Mouse (Mus musculus) testis, adult 2 months (tissue): Measurements from ENCODE around the gene Eaf2. TPM values are rescaled to one million over a fixed set of nuclear protein-coding genes. Genes with fewer than 3 reads are reported as not detected.

ENCODE experiments used
- H3K27ac ChIP-seq: fragments of 200-500 bp; 2 replicates; pipeline ENCODE4 v1.5.1; 2012; ENCODE audit warnings: low read depth, low read length; ENCODE audit not compliant: control insufficient read depth, insufficient read depth
- H3K27me3 ChIP-seq: fragments of 200-500 bp; 2 replicates; pipeline ENCODE4 v1.6.1; 2012; ENCODE audit warnings: mild to moderate bottlenecking, low read length, moderate library complexity; ENCODE audit not compliant: control insufficient read depth, insufficient read depth
- H3K36me3 ChIP-seq: fragments of 200-500 bp; 2 replicates; pipeline ENCODE4 v1.6.1; 2012; ENCODE audit warnings: mild to moderate bottlenecking, low read length; ENCODE audit not compliant: control insufficient read depth, insufficient read depth
- H3K4me1 ChIP-seq: fragments of 200-500 bp; 2 replicates; pipeline ENCODE4 v1.6.1; 2012; ENCODE audit warnings: low read length; ENCODE audit not compliant: control insufficient read depth, insufficient read depth
- H3K4me3 ChIP-seq: fragments of 200-500 bp; 2 replicates; pipeline ENCODE4 v1.5.1; 2012; ENCODE audit warnings: low read depth, mild to moderate bottlenecking, low read length, moderate library complexity, mixed read lengths; ENCODE audit not compliant: control insufficient read depth
- CTCF ChIP-seq: fragments of 200-500 bp; IDR thresholded peaks from 2 replicates; pipeline ENCODE4 v1.5.1; 2012; ENCODE audit warnings: low read depth, mild to moderate bottlenecking, inconsistent platforms, low read length, moderate library complexity; ENCODE audit not compliant: control insufficient read depth, insufficient read depth, insufficient replicate concordance
- POLR2A ChIP-seq: fragments of 200-500 bp; IDR thresholded peaks from 2 replicates; pipeline ENCODE4 v1.6.1; 2012; ENCODE audit warnings: low read depth, mild to moderate bottlenecking, inconsistent platforms, low read length, moderate library complexity; ENCODE audit not compliant: control insufficient read depth
- polyA plus RNA-seq: library from polyadenylated mRNA; depleted of rRNA; stranded (reverse); fragments of >200 nt; gene quantifications from 2 replicates; pipeline ENCODE4 v1.2.3, GENCODE M21; 2012

The Eaf2 gene
- polyA plus RNA-seq, 1 experiment: 2.6 TPM

DNA sequence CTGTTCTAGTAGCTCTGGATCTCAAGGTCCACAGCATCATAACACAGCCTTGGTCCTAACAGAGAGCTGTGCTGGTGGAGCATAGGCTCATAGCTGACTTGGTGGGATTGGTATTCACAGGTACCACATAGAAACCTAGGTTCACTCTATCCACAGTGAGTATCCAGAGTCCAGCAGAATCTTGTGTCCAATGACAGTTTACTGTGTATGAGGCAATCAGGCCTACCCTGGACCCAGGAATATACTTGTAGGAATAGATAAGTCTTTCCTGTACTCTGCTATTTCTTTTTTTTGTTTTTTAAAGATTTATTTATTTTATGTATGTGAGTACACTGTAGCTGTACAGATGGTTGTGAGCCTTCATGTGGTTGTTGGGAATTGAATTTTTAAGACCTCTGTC is 57.9 kb downstream of the Eaf2 start:
- no peak for TF ChIP-seq POLR2A
- TF ChIP-seq CTCF: no peak
- H3K4me3 ChIP-seq: no peak overlapping the region
- no peak overlapping the region for H3K27ac ChIP-seq
- no peaks in the 10 kb centered on the region for H3K4me1 ChIP-seq
- no peaks in the 10 kb centered on the region for H3K36me3 ChIP-seq
- H3K27me3 ChIP-seq: no peaks in the 10 kb centered on the region

DNA sequence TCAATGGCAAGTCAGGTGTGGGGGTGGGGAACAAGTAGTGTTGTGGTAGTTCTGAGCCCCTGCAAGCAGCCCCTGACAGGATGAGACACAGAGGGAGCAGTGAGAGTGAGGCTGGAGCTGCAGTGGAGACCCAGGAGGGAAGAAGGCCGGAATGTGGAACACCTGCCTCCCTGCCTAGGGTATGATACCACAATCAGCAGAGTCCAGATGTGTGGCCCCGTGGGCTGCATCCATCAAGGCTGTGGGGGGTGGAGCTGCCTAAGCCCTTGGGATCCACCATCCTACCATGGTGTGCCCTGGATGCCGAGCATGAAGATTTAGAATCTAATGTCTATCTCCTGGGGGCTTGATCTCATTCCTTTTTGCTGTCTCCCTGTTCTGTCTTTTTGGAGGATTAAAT is 61.1 kb downstream of the Eaf2 start:
- H3K4me3 ChIP-seq: no peak overlapping the region
- no peaks in the 10 kb centered on the region for H3K27me3 ChIP-seq

DNA sequence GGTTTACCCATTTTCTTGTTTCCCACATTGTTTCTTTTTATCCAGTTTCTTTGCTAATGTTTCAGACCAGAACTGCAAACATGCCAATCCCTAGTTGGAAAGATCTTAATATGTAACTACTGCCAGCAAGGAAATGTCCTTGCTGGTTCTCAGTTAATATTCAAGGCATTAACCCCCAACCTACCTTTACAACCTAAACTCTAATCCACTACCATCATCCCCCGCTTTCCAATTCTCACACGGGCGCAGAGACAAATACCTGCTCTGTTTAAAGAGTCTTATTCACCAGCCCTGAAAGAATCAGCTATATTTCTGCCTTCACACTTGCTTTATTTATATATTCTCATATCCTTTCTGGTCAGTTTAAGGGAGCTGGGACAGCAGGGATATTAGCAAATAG is 66.2 kb downstream of the Eaf2 start:
- Histone ChIP-seq H3K4me1 (no peaks in the 10 kb centered on the region), H3K27ac (no peak overlapping the region), H3K4me3 (no peak overlapping the region), H3K27me3 (no peaks in the 10 kb centered on the region), H3K36me3 (no peaks in the 10 kb centered on the region)
- TF ChIP-seq POLR2A: no peak
- TF ChIP-seq CTCF: no peak

More for the DNA sequence above, 61.1 kb downstream of the Eaf2 start:
- TF ChIP-seq POLR2A: no peak
- no peak for TF ChIP-seq CTCF
- Histone ChIP-seq H3K4me1 (no peaks in the 10 kb centered on the region), H3K27ac (no peak overlapping the region), H3K36me3 (no peaks in the 10 kb centered on the region)

DNA sequence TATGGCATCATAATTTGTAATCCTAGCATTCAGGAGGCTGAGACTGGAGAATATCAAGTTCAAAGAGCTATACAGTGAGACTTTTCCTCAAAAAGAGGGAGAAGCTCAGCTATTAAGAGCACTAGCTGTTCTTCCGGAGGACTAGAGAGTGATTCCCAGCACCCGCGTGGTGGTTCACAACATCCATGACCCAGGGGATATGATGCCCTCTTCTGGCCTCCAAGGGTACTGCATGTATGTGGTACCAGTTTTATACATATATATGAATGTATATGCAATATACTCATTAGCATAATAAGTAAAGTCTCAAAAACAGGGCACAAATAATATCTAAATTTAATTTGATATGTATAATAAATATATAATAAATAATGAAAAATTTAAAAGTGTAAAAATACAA is 72.4 kb downstream of the Eaf2 start:
- Histone ChIP-seq H3K36me3 (no peaks in the 10 kb centered on the region), H3K27me3 (no peaks in the 10 kb centered on the region), H3K27ac (no peak overlapping the region), H3K4me3 (no peak overlapping the region), H3K4me1 (no peaks in the 10 kb centered on the region)
- TF ChIP-seq CTCF (peak; percentile 52; the same call in 1 of the 2 replicates), POLR2A (no peak)

GRCm38 (mm10) chr16:36798334-36798733 is 76.5 kb downstream of the Eaf2 start:
- H3K36me3 ChIP-seq: no peaks in the 10 kb centered on the region
- TF ChIP-seq POLR2A (no peak), CTCF (no peak)

DNA sequence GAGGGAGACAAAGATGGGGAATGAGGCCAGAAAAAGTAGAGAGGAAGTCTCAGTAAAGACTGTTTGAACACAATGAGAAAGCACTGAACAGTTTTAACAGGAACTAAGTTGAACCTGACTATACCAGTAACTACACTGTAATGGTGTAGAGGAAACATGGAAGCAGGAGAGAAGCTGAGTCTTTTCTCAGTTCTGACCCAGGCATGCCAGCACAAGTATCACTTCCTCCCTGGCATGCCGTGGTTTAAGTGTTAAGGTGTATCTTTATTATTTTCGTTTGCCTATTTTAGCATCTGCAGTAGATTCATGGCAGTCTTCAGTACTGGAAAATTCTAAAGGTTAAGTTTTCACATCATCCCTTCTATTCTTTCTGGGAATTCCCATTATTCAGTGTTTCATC is 79.8 kb downstream of the Eaf2 start:
- Histone ChIP-seq H3K4me3 (no peak overlapping the region), H3K27ac (no peak overlapping the region), H3K4me1 (no peaks in the 10 kb centered on the region), H3K36me3 (no peaks in the 10 kb centered on the region), H3K27me3 (no peaks in the 10 kb centered on the region)
- no peak for TF ChIP-seq CTCF
- no peak for TF ChIP-seq POLR2A

More at GRCm38 (mm10) chr16:36798334-36798733, 76.5 kb downstream of the Eaf2 start:
- Histone ChIP-seq H3K4me1 (no peaks in the 10 kb centered on the region), H3K27me3 (no peaks in the 10 kb centered on the region), H3K27ac (no peak overlapping the region), H3K4me3 (no peak overlapping the region)

GRCm38 (mm10) chr16:36790166-36790565 is 84.6 kb downstream of the Eaf2 start:
- Histone ChIP-seq H3K27ac (no peak overlapping the region), H3K36me3 (no peaks in the 10 kb centered on the region), H3K4me3 (no peak overlapping the region), H3K4me1 (no peaks in the 10 kb centered on the region), H3K27me3 (no peaks in the 10 kb centered on the region)
- no peak for TF ChIP-seq CTCF
- no peak for TF ChIP-seq POLR2A

DNA sequence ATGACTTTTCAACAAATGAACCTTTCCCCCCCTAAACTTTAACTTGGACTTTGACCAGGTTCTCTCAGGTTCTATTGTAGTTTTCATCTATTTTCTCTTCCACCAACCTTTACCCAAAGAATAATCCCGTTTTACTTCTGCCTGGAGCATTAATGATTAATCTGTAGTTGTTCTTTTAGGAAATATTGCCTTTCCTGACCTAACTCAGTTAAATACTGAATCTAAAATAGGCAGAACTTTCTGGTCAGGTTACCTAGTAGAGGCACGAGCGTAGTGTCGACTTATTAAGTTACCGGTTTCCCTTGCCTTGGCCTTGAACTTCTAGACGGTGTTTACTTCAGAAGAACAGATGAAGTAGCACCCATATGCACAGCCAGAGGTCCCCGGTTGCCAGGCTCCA is 88.3 kb downstream of the Eaf2 start:
- TF ChIP-seq POLR2A: no peak
- TF ChIP-seq CTCF: no peak
- Histone ChIP-seq H3K4me1 (no peaks in the 10 kb centered on the region), H3K36me3 (no peaks in the 10 kb centered on the region), H3K27me3 (no peaks in the 10 kb centered on the region), H3K4me3 (no peak overlapping the region), H3K27ac (no peak overlapping the region)
